Mouse (Mus musculus): Measurements from ENCODE around the gene Scn1b.

GRCm38 (mm10) chr7:31123697-31124096 is 3.1 kb downstream of the Scn1b start:
- TF ChIP-seq CTCF (IDR thresholded peaks at IDR 0.05; ENCODE audit: extremely low read depth, insufficient read depth, insufficient read length, insufficient replicate concordance) = no peak
- TF ChIP-seq POLR2A (IDR thresholded peaks at IDR 0.05; ENCODE audit: low read depth, low read length) = no peak
